ENCODE assay signal across 25 mouse cellular contexts in genomic region chr13:11868979-11869378, GRCm38 (mm10).
DNase-seq lines count a peak whose midpoint lies in the region; ATAC-seq and TF ChIP-seq lines count a peak whose summit lies in the region.
"Had no signal": no experiment of that assay in that cellular context is flagged by ENCODE, and none has a peak within 500 bp of the region (broad histone marks: within the 10 kb centered on the region; RNA-seq: fewer than 3 reads in every experiment).

No protein-coding gene starts in this region.

- intact Hi-C loops in left cerebral cortex, postnatal 4 days (cut with DNase I) = no loop called here

- peak; percentile 59 to 74 for DNase-seq in cerebellum, postnatal 10 days
- no peak for DNase-seq in cerebellum, adult 9-11 months
- no peak for DNase-seq in hindbrain, embryonic 14.5 days (ENCODE audit: low spot score)
- DNase-seq in left cerebral cortex, postnatal 4 days = peak; percentile 69
- no peak for DNase-seq in left cerebral cortex, adult 18-20 months (ENCODE audit: low spot score in 2 of 2)
- DNase-seq in brain, embryonic 14.5 days (ENCODE audit: low read depth) = peak; percentile 55
- DNase-seq in adrenal gland, postnatal 14 days = no peak
- DNase-seq: adrenal gland, adult 8-10 months; cerebellum, adult 11-12 months; gastrocnemius, adult 2 months; heart, postnatal 14 days; kidney, adult 2 months; kidney, postnatal 10 days; right cerebral cortex, adult 18-20 months; thymus, postnatal 25 days had no signal

- H3K27ac ChIP-seq in hindbrain, embryonic 15.5 days (replicated peaks) = 0 out of 2 replicates have a peak overlapping the region, but pooled peaks have one; percentile 4
- no peak overlapping the region for H3K27ac ChIP-seq in hindbrain, embryonic 14.5 days
- H3K27ac ChIP-seq: embryonic facial prominence, embryonic 10.5 days; gastrocnemius, adult 2 months; limb, embryonic 15.5 days; liver, embryonic 15.5 days; macrophage; midbrain, embryonic 12.5 days; stomach, postnatal 0 days had no signal

- no peaks in the 10 kb centered on the region for H3K27me3 ChIP-seq in hindbrain, embryonic 15.5 days
- no peaks in the 10 kb centered on the region for H3K27me3 ChIP-seq in hindbrain, embryonic 14.5 days (ENCODE audit: control insufficient read depth, insufficient read depth, low read length)
- H3K27me3 ChIP-seq: heart, embryonic 12.5 days; limb, embryonic 15.5 days; liver, embryonic 15.5 days; midbrain, embryonic 12.5 days; Patski had no signal

- no peaks in the 10 kb centered on the region for H3K36me3 ChIP-seq in hindbrain, embryonic 15.5 days
- H3K36me3 ChIP-seq in hindbrain, embryonic 14.5 days (replicated peaks; ENCODE audit: control insufficient read depth, insufficient read depth) = no peaks in the 10 kb centered on the region
- H3K36me3 ChIP-seq: embryonic facial prominence, embryonic 10.5 days; limb, embryonic 15.5 days; liver, embryonic 15.5 days; midbrain, embryonic 12.5 days had no signal

- TF ChIP-seq POLR2A in brain, embryonic 14.5 days (IDR thresholded peaks at IDR 0.05; ENCODE audit: borderline replicate concordance, extremely low read depth, insufficient read depth, insufficient read length, poor library complexity, severe bottlenecking) = no peak

- no peaks in the 10 kb centered on the region for H3K4me1 ChIP-seq in hindbrain, embryonic 15.5 days (replicated peaks)
- H3K4me1 ChIP-seq in hindbrain, embryonic 14.5 days (replicated peaks; ENCODE audit: control insufficient read depth, insufficient read depth, low read length) = no peaks in the 10 kb centered on the region
- H3K4me1 ChIP-seq: embryonic facial prominence, embryonic 10.5 days; limb, embryonic 15.5 days; liver, embryonic 15.5 days; midbrain, embryonic 12.5 days had no signal

- peak; percentile 74 for ATAC-seq in hindbrain, embryonic 15.5 days (ENCODE audit: low FRiP score, low read depth)
- ATAC-seq in hindbrain, embryonic 14.5 days (ENCODE audit: low FRiP score) = no peak
- ATAC-seq: inflammation-experienced regulatory T-cells, adult 6 months; Patski had no signal

- 61% methylated on average over 2 of the region's 2 CpGs for WGBS in hindbrain, embryonic 15.5 days
- WGBS in hindbrain, embryonic 14.5 days = 63% methylated on average over 2 of the region's 2 CpGs

- no peak overlapping the region for H3K4me3 ChIP-seq in hindbrain, embryonic 15.5 days
- H3K4me3 ChIP-seq in hindbrain, embryonic 14.5 days (replicated peaks; ENCODE audit: low read length) = no peak overlapping the region
- H3K4me3 ChIP-seq: embryonic facial prominence, embryonic 10.5 days; gastrocnemius, adult 2 months; heart, embryonic 12.5 days; limb, embryonic 15.5 days; liver, embryonic 15.5 days; midbrain, embryonic 12.5 days had no signal

- H3K4me2 ChIP-seq in hindbrain, embryonic 15.5 days = no peak overlapping the region
- H3K4me2 ChIP-seq in hindbrain, embryonic 14.5 days (replicated peaks) = no peak overlapping the region
- H3K4me2 ChIP-seq: heart, embryonic 12.5 days; limb, embryonic 15.5 days; liver, embryonic 15.5 days; midbrain, embryonic 12.5 days had no signal

- TF ChIP-seq CTCF in brain, embryonic 14.5 days (IDR thresholded peaks at IDR 0.05; ENCODE audit: borderline replicate concordance, extremely low read depth, insufficient read depth, insufficient read length) = no peak

- no peaks in the 10 kb centered on the region for H3K9me3 ChIP-seq in hindbrain, embryonic 15.5 days
- H3K9me3 ChIP-seq in hindbrain, embryonic 14.5 days (ENCODE audit: control insufficient read depth, low read length) = no peaks in the 10 kb centered on the region
- H3K9me3 ChIP-seq: embryonic facial prominence, embryonic 10.5 days; heart, embryonic 12.5 days; limb, embryonic 15.5 days; liver, embryonic 15.5 days; midbrain, embryonic 12.5 days had no signal

- no peak overlapping the region for H3K9ac ChIP-seq in hindbrain, embryonic 15.5 days
- no peak overlapping the region for H3K9ac ChIP-seq in hindbrain, embryonic 14.5 days
- H3K9ac ChIP-seq: heart, embryonic 12.5 days; limb, embryonic 15.5 days; liver, embryonic 15.5 days; midbrain, embryonic 12.5 days had no signal

Comparison
In these comparisons a context has a peak if more than half of its experiments do, and no peak if none do; other contexts are left out.
1. DNase-seq: peak in cerebellum, postnatal 10 days (2 of 2), left cerebral cortex, postnatal 4 days (single experiment) and brain, embryonic 14.5 days (single experiment); none in cerebellum, adult 9-11 months (single experiment), hindbrain, embryonic 14.5 days (single experiment), left cerebral cortex, adult 18-20 months (0 of 2) and adrenal gland, postnatal 14 days (single experiment).